Mouse (Mus musculus): ENCODE measurements around the gene Ythdc1.

GRCm38 (mm10) chr5:86838110-86838509 is 34.1 kb downstream of the Ythdc1 start:
- no peak for TF ChIP-seq CTCF (IDR thresholded peaks at IDR 0.05; ENCODE audit: control insufficient read depth, insufficient read depth, insufficient read length)
- no peak for TF ChIP-seq USF1 (IDR thresholded peaks at IDR 0.05; ENCODE audit: low read depth)
